Mouse (Mus musculus) erythroblast, embryonic 14.5 days (primary cell): Measurements from ENCODE around the gene Ppm1h.

ENCODE experiments used
- GATA1 ChIP-seq: IDR thresholded peaks from 2 replicates; pipeline ENCODE4 v1.6.1; 2012; ENCODE audit warnings: low read length, inconsistent platforms, mixed read lengths
- TAL1 ChIP-seq: IDR thresholded peaks from 3 replicates; pipeline ENCODE4 v1.6.1; 2012; ENCODE audit warnings: low read length, inconsistent platforms, mixed read lengths

- TF ChIP-seq GATA1 = no peak
- TF ChIP-seq TAL1 = no peak
Observed at GRCm38 (mm10) chr10:122842014-122842413, 163.5 kb downstream of the Ppm1h start.
